Mouse (Mus musculus): ENCODE data around the gene Lclat1. TPM values are rescaled to one million over a fixed set of nuclear protein-coding genes. Genes with fewer than 3 reads are reported as not detected.
"Not testable (repeated sequence)": the region's sequence is repeated elsewhere in the genome, so short reads cannot be mapped to it uniquely, and the experiment has no call there.

Gene Lclat1
- total RNA-seq, 1 experiment from 2014 or later = 43.8 TPM

- no peak for DNase-seq
Measured at GRCm38 (mm10) chr17:73136562-73137484, 29.0 kb downstream of the Lclat1 start.

GRCm38 (mm10) chr17:73138217-73138616 lies 30.4 kb downstream of the Lclat1 start:
- DNase-seq = no peak

GRCm38 (mm10) chr17:73142029-73142428 lies 34.2 kb downstream of the Lclat1 start:
- no peak for DNase-seq

GRCm38 (mm10) chr17:73142445-73142844 lies 34.7 kb downstream of the Lclat1 start:
- DNase-seq = no peak

GRCm38 (mm10) chr17:73145426-73145825 lies 37.6 kb downstream of the Lclat1 start:
- no peak for DNase-seq

- no peak for DNase-seq
Measured at GRCm38 (mm10) chr17:73148607-73149006, 40.8 kb downstream of the Lclat1 start.

GRCm38 (mm10) chr17:73152790-73153525 lies 45.2 kb downstream of the Lclat1 start:
- DNase-seq = not testable (repeated sequence)

- DNase-seq = no peak
Measured at GRCm38 (mm10) chr17:73153672-73154071, 45.9 kb downstream of the Lclat1 start.

- no peak for DNase-seq
Measured at GRCm38 (mm10) chr17:73156606-73157005, 48.8 kb downstream of the Lclat1 start.

- no peak for DNase-seq
Measured at GRCm38 (mm10) chr17:73161795-73162194, 54.0 kb downstream of the Lclat1 start.

- no peak for DNase-seq
Measured at GRCm38 (mm10) chr17:73162445-73163208, 54.8 kb downstream of the Lclat1 start.

- no peak for DNase-seq
Measured at GRCm38 (mm10) chr17:73163597-73163996, 55.8 kb downstream of the Lclat1 start.

GRCm38 (mm10) chr17:73164121-73164520 lies 56.3 kb downstream of the Lclat1 start:
- no peak for DNase-seq

GRCm38 (mm10) chr17:73169461-73169860 lies 61.7 kb downstream of the Lclat1 start:
- DNase-seq = no peak

- peak; percentile 25 for DNase-seq
Measured at GRCm38 (mm10) chr17:73170141-73170540, 62.4 kb downstream of the Lclat1 start.

GRCm38 (mm10) chr17:73174083-73174562 lies 66.3 kb downstream of the Lclat1 start:
- DNase-seq = peak; percentile 81

GRCm38 (mm10) chr17:73175720-73176119 lies 67.9 kb downstream of the Lclat1 start:
- no peak for DNase-seq

GRCm38 (mm10) chr17:73177079-73177478 lies 69.3 kb downstream of the Lclat1 start:
- DNase-seq = no peak

GRCm38 (mm10) chr17:73186929-73187328 lies 79.1 kb downstream of the Lclat1 start:
- DNase-seq = no peak

- no peak for DNase-seq
Measured at GRCm38 (mm10) chr17:73194146-73194545, 86.4 kb downstream of the Lclat1 start.

- peak; percentile 47 for DNase-seq
Measured at GRCm38 (mm10) chr17:73194575-73194974, 86.8 kb downstream of the Lclat1 start.

- DNase-seq = peak; percentile 19
Measured at GRCm38 (mm10) chr17:73195074-73195723, 87.4 kb downstream of the Lclat1 start.

All from adrenal gland, postnatal 14 days (tissue).